Mouse (Mus musculus): ENCODE data around the gene Actr10. TPM values are rescaled to one million over a fixed set of nuclear protein-coding genes. Genes with fewer than 3 reads are reported as not detected.
A peak's percentile ranks its signal among the peaks of the same experiment; 100 is the strongest.

The Actr10 gene
- polyA plus RNA-seq, 1 experiment: 132 TPM

DNA sequence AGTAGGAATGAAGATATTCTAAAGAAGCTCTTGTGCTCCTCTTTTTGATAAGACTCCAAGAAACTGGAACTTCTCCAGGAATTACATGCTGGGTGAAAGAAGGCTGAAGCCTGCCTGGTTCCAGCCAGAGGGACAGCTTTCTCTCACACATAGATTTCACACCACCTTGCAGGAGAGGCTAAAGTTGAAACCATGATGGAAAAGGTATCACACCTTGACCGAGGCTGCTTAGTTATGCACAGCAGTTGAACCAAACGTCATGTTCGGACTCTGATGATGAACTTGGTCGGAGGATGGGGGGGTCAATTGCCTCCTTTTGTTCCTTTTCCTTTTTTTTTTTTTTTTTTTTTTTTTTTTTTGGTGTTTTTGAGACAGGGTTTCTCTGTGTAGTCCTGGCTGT lies 36.2 kb downstream of the Actr10 start:
- Histone ChIP-seq H3K4me3 (ENCODE audit: insufficient read depth, low read depth, low read length) (no peak overlapping the region), H3K4me1 (ENCODE audit: control insufficient read depth, insufficient read depth, low read length) (0 out of 2 replicates have a peak, but pooled peaks cover 3% of the 10 kb centered on the region), H3K27ac (ENCODE audit: insufficient read depth, low read depth, low read length) (no peak overlapping the region)
- TF ChIP-seq CTCF (IDR thresholded peaks at IDR 0.05; ENCODE audit: insufficient read depth, low read depth, low read length) (no peak), POLR2A (IDR thresholded peaks at IDR 0.05; ENCODE audit: insufficient read depth, low read depth, low read length) (no peak)
- WGBS: 71% methylated on average over 4 of the region's 4 CpGs

- under 1% methylated on average over 71 of the region's 71 CpGs for WGBS
- peak within 1 kb of the TSS; percentile 80 for H3K4me3 ChIP-seq (ENCODE audit: insufficient read depth, low read depth, low read length)
- H3K27ac ChIP-seq (ENCODE audit: insufficient read depth, low read depth, low read length): peak within 1 kb of the TSS; percentile 73
- H3K4me1 ChIP-seq (ENCODE audit: control insufficient read depth, insufficient read depth, low read length): 0 out of 2 replicates have a peak, but pooled peaks cover 3% of the 10 kb centered on the region
- no peak for TF ChIP-seq CTCF (IDR thresholded peaks at IDR 0.05; ENCODE audit: insufficient read depth, low read depth, low read length)
- peak; percentile 73 for TF ChIP-seq POLR2A (IDR thresholded peaks at IDR 0.05; ENCODE audit: insufficient read depth, low read depth, low read length)
These were observed 37.0 kb downstream of the Actr10 start, which contains the start of gene Psma3 for GRCm38 (mm10) chr12:70974441-70975266. TSS of gene Psma3 (plus strand) at chr12:70974621.

DNA sequence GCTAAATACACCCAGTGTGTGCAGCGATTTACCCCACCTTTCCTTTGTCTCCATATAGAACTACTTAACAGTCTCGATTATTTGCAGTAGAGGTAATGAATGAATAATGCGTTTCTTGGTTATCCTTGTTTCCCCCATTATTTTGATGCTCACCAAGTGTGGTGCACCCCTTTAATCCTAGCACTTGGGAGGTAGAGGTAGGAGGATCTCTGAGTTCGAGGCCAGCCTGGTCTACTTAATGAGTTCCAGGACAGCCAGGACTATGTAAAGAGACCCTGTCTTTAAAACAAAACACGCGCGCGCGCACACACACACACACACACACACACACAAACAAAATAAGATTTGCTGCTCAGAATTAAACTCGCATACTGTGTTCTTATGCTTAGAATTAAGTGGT lies 37.7 kb downstream of the Actr10 start:
- H3K4me1 ChIP-seq (ENCODE audit: control insufficient read depth, insufficient read depth, low read length): 0 out of 2 replicates have a peak, but pooled peaks cover 3% of the 10 kb centered on the region
- TF ChIP-seq CTCF (IDR thresholded peaks at IDR 0.05; ENCODE audit: insufficient read depth, low read depth, low read length) (no peak), POLR2A (IDR thresholded peaks at IDR 0.05; ENCODE audit: insufficient read depth, low read depth, low read length) (no peak)
- 21% methylated on average over 10 of the region's 10 CpGs for WGBS
- H3K4me3 ChIP-seq (ENCODE audit: insufficient read depth, low read depth, low read length): peak overlapping the region; percentile 80
- H3K27ac ChIP-seq (ENCODE audit: insufficient read depth, low read depth, low read length): no peak overlapping the region

GRCm38 (mm10) chr12:70975891-70976290 lies 38.2 kb downstream of the Actr10 start:
- TF ChIP-seq POLR2A (IDR thresholded peaks at IDR 0.05; ENCODE audit: insufficient read depth, low read depth, low read length) (no peak), CTCF (IDR thresholded peaks at IDR 0.05; ENCODE audit: insufficient read depth, low read depth, low read length) (no peak)
- WGBS: 41% methylated on average over 3 of the region's 3 CpGs

DNA sequence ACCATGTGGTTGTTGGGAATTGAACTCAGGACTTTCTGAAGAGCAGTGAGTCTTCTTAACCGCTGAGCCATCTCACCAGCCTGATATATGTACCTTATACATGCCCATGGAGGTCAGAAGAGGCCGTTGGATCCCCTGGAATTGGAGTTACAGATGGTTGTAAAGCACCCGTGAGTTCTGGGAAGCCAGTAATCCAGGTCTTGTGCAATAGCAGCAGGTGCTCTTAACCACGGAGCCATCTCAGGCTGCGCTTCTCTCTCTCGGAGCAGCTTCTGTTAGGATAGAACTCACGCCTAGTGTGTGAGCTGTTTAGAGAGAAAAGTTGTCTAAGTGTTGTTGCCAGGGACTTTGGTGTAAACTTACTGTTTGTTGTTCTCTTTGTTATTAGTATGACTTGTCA lies 40.7 kb downstream of the Actr10 start:
- Histone ChIP-seq H3K27ac (ENCODE audit: insufficient read depth, low read depth, low read length) (no peak overlapping the region), H3K4me3 (ENCODE audit: insufficient read depth, low read depth, low read length) (no peak overlapping the region), H3K4me1 (ENCODE audit: control insufficient read depth, insufficient read depth, low read length) (0 out of 2 replicates have a peak, but pooled peaks cover 3% of the 10 kb centered on the region)
- TF ChIP-seq POLR2A (IDR thresholded peaks at IDR 0.05; ENCODE audit: insufficient read depth, low read depth, low read length) (no peak), CTCF (IDR thresholded peaks at IDR 0.05; ENCODE audit: insufficient read depth, low read depth, low read length) (no peak)
- 88% methylated on average over 7 of the region's 7 CpGs for WGBS

More at GRCm38 (mm10) chr12:70975891-70976290, 38.2 kb downstream of the Actr10 start:
- H3K27ac ChIP-seq (ENCODE audit: insufficient read depth, low read depth, low read length): no peak overlapping the region
- H3K4me1 ChIP-seq (ENCODE audit: control insufficient read depth, insufficient read depth, low read length): 0 out of 2 replicates have a peak, but pooled peaks cover 3% of the 10 kb centered on the region
- H3K4me3 ChIP-seq (ENCODE audit: insufficient read depth, low read depth, low read length): no peak overlapping the region

DNA sequence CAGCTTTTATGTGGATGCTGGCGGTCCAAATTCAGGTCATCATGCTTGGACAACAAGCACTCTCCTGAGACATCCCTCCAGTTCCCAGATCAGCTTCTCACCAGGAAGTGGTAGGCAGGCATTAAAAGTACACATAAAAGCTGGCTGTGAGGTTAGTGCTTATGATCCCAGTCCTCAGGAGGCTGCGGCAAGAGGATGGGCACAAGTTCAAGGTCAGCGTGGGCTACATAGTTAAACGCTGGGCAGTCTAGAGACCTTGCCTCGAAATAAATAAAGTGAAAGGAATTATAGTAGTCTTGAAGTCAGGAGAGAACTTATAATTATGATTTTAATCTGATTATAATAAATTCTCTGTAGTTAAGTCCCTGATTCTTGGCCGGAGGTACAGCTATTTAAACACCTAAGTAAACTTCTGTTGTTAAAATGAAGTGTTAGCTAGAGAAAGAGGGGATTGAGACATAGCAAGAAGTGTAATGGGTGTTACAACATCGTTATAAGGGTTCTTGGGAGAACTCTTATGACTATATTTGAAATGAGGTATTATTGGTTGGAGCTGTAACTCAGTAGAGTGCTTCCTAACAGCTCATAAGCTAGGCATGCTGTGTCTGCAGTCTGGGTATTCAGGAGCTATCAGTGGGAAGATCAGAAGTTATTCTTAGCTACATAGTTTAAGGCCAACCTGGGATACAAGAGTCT lies 47.3 kb downstream of the Actr10 start:
- H3K27ac ChIP-seq (ENCODE audit: insufficient read depth, low read depth, low read length): no peak overlapping the region
- no peak overlapping the region for H3K4me3 ChIP-seq (ENCODE audit: insufficient read depth, low read depth, low read length)
- WGBS: 91% methylated on average over 7 of the region's 7 CpGs
- no peaks in the 10 kb centered on the region for H3K4me1 ChIP-seq (ENCODE audit: control insufficient read depth, insufficient read depth, low read length)
- TF ChIP-seq POLR2A (IDR thresholded peaks at IDR 0.05; ENCODE audit: insufficient read depth, low read depth, low read length): no peak
- no peak for TF ChIP-seq CTCF (IDR thresholded peaks at IDR 0.05; ENCODE audit: insufficient read depth, low read depth, low read length)

- no peaks in the 10 kb centered on the region for H3K4me1 ChIP-seq (ENCODE audit: control insufficient read depth, insufficient read depth, low read length)
- TF ChIP-seq POLR2A (IDR thresholded peaks at IDR 0.05; ENCODE audit: insufficient read depth, low read depth, low read length) (no peak), CTCF (IDR thresholded peaks at IDR 0.05; ENCODE audit: insufficient read depth, low read depth, low read length) (no peak)
- 95% methylated on average over 5 of the region's 5 CpGs for WGBS
These were observed 59.6 kb downstream of the Actr10 start for GRCm38 (mm10) chr12:70997225-70997624.

GRCm38 (mm10) chr12:70999423-70999903 lies 61.8 kb downstream of the Actr10 start:
- H3K27ac ChIP-seq (ENCODE audit: insufficient read depth, low read depth, low read length): no peak overlapping the region
- WGBS: 8% methylated on average over 5 of the region's 5 CpGs
- no peaks in the 10 kb centered on the region for H3K4me1 ChIP-seq (ENCODE audit: control insufficient read depth, insufficient read depth, low read length)
- TF ChIP-seq CTCF (IDR thresholded peaks at IDR 0.05; ENCODE audit: insufficient read depth, low read depth, low read length) (no peak), POLR2A (IDR thresholded peaks at IDR 0.05; ENCODE audit: insufficient read depth, low read depth, low read length) (no peak)
- no peak overlapping the region for H3K4me3 ChIP-seq (ENCODE audit: insufficient read depth, low read depth, low read length)

More at GRCm38 (mm10) chr12:70997225-70997624, 59.6 kb downstream of the Actr10 start:
- H3K4me3 ChIP-seq (ENCODE audit: insufficient read depth, low read depth, low read length): no peak overlapping the region
- no peak overlapping the region for H3K27ac ChIP-seq (ENCODE audit: insufficient read depth, low read depth, low read length)

All from olfactory bulb, adult 2 months (tissue).